Mouse (Mus musculus): ENCODE measurements around the gene Olfr190.
"Not testable (repeated sequence)": the region's sequence is repeated elsewhere in the genome, so short reads cannot be mapped to it uniquely, and the experiment has no call there.

- TF ChIP-seq EP300, CTCF (IDR thresholded peaks at IDR 0.05; ENCODE audit: low read depth): not testable (repeated sequence)
Observed at GRCm38 (mm10) chr16:59062411-59062810, 15.4 kb downstream of the Olfr190 start.
